Mouse (Mus musculus) embryonic fibroblast, embryonic 13.5 days (primary cell): ENCODE measurements around the gene Etl4.

Experiments used
- CTCF ChIP-seq: IDR thresholded peaks from 2 replicates; pipeline ENCODE4 v1.5.1; 2011; ENCODE audit warnings: mild to moderate bottlenecking, control low read depth, low read length, moderate library complexity, borderline replicate concordance; ENCODE audit not compliant: insufficient read depth
- POLR2A ChIP-seq: IDR thresholded peaks from 2 replicates; pipeline ENCODE4 v1.6.1; 2011; ENCODE audit warnings: low read depth, mild to moderate bottlenecking, control low read depth, low read length, moderate library complexity

DNA sequence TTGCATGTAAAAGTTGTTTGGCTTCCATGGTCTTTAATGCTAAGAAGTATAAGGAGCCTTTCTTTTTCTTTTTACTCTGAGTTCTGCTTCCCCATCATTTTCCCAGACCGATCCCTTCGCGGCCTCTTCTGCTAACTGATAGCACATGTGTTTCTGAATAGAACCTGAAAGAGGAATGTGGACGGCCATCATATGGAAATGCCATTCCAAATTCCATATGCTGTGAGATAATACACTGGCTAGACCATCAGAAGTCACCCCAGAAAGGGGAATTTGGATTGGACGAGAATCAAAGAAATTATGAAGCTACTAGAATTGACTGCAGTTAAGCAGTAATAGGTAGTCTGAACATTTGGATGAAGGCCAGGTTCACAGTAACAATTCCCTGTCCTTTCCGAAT is 694.4 kb downstream of the Etl4 start:
- TF ChIP-seq POLR2A: no peak
- no peak for TF ChIP-seq CTCF
